Mouse (Mus musculus): ENCODE data around the gene Irak1bp1.

GRCm38 (mm10) chr9:82812172-82812963 is 17.0 kb upstream of the Irak1bp1 start:
- TF ChIP-seq CTCF (IDR thresholded peaks at IDR 0.05; ENCODE audit: borderline replicate concordance, control insufficient read depth, extremely low read depth, insufficient read depth, low read length, poor library complexity) (no peak), POLR2A (IDR thresholded peaks at IDR 0.05; ENCODE audit: control insufficient read depth, extremely low read depth, insufficient read depth, low read length, poor library complexity) (no peak)
